Mouse (Mus musculus): ENCODE data around the gene Eif1ax.

DNA sequence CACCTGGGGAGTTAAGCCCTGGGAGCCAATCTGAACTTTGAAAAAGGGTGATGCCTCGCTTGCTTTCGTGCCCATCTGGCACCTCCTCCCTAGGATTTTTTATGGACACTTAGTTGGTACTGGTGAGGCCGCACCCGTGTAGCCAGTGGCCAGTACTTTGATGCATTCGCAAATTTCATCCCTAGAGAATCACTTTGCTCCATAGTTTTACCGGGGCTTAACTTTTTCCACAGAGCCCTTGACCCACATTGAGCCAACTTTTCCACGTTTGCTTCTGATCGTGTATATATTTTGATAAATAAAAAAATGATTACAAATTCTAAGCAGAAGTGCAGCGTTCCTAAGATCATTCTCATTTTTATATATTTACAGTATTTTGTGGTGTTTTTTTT is 771 bp downstream of the Eif1ax start:
- TF ChIP-seq CTCF (IDR thresholded peaks at IDR 0.05; ENCODE audit: control insufficient read depth, insufficient read depth, low read length) (no peak), POLR2A (IDR thresholded peaks at IDR 0.05; ENCODE audit: borderline replicate concordance, control insufficient read depth, low read depth, low read length) (no peak)

Measured in bone marrow, adult 2 months (tissue).